Mouse (Mus musculus): ENCODE measurements around the gene Gm20388.

DNA sequence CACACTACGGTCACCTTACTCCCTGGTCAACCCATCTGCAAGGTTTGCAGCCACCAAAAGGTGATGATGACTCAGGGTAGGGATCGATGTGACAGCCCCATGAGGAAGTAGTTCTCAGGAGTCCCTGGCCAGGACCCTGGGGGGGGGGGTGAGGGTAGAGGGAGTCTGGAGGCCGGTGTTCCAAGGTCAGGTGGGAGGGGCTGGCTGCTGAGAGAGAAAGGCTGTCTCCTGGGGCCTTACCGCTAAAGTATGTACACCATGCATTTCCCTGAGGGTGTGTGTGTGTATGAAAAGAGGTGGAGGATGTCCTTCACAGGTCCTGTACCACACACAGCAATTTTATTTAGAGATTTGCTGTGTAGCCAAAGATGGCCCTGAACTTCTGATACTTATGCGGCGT lies 2742.0 kb downstream of the Gm20388 start:
- TF ChIP-seq CTCF (IDR thresholded peaks at IDR 0.05; ENCODE audit: low read depth) = no peak
- no peak for TF ChIP-seq EP300 (IDR thresholded peaks at IDR 0.05; ENCODE audit: low read depth)

All from liver, embryonic 14.5 days (tissue).